Comparison of ENCODE assay signal across 10 mouse cellular contexts in the genomic region with DNA sequence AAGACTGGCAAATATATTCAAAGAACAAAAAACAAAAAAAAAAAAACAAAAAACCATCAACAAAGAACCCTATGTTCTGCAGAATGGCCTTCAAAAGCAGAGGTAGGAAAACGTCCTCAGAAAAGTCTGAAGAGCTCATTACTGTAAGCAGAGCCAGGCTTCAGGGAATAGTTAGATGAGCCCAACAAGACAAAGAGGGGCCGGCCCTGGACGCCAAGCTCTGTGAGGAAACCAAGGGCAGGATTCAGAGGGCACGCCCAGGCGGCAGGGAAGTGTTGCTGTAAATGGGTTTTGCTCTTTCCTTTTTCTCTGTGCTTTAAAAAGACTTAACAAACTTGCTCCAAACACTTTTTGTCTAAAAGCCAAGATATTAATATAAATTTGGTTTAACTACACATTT. TPM values are rescaled to one million over a fixed set of nuclear protein-coding genes. Genes with fewer than 3 reads are reported as not detected.
DNase-seq lines count a peak whose midpoint lies in the region; ATAC-seq lines count a peak whose summit lies in the region.
"Had no signal": no experiment of that assay in that cellular context is flagged by ENCODE, and none has a peak within 500 bp of the region (broad histone marks: within the 10 kb centered on the region; RNA-seq: fewer than 3 reads in every experiment).

No protein-coding gene starts in this region.

- H3K27ac ChIP-seq in neural tube, embryonic 13.5 days (replicated peaks) = peak overlapping the region; percentile 52; the same call in 1 of the 2 replicates
- H3K27ac ChIP-seq in neural tube, embryonic 15.5 days (replicated peaks) = no peak overlapping the region
- H3K27ac ChIP-seq in brown adipose tissue, adult 24 weeks (replicated peaks; ENCODE audit: low read depth, low read length) = peak overlapping the region; percentile 67

- 80% methylated on average over 5 of the region's 5 CpGs for WGBS in neural tube, embryonic 13.5 days
- WGBS in neural tube, embryonic 15.5 days = 80% methylated on average over 5 of the region's 5 CpGs

- no peaks in the 10 kb centered on the region for H3K27me3 ChIP-seq in neural tube, embryonic 13.5 days
- no peaks in the 10 kb centered on the region for H3K27me3 ChIP-seq in neural tube, embryonic 15.5 days (replicated peaks)

- H3K9me3 ChIP-seq in neural tube, embryonic 13.5 days = 0 out of 2 replicates have a peak, but pooled peaks cover 3% of the 10 kb centered on the region
- no peaks in the 10 kb centered on the region; the same call in 1 of the 2 replicates for H3K9me3 ChIP-seq in neural tube, embryonic 15.5 days (replicated peaks)

- H3K9ac ChIP-seq in neural tube, embryonic 13.5 days = no peak overlapping the region
- no peak overlapping the region for H3K9ac ChIP-seq in neural tube, embryonic 15.5 days (replicated peaks)
- H3K9ac ChIP-seq: lung, embryonic 14.5 days had no signal

- DNase-seq in heart, postnatal 36 days = peak; percentile 33 to 38
- DNase-seq in heart, postnatal 4 days = no peak
- DNase-seq in left cerebral cortex, postnatal 10 days (ENCODE audit: extremely low spot score in 1 of 2, low spot score in 2 of 2) = no peak
- DNase-seq: cerebellum, postnatal 14 days had no signal

- intact Hi-C loops in heart, postnatal 36 days (cut with DNase I) = loop anchor here (2.0 kb wide), 1 partner anchor 13 kb away; the partner anchor contains the start of gene Elf2
- intact Hi-C loops in left cerebral cortex, postnatal 10 days (cut with DNase I) = no loop called here

- peaks cover 19% of the 10 kb centered on the region for H3K36me3 ChIP-seq in neural tube, embryonic 13.5 days
- H3K36me3 ChIP-seq in neural tube, embryonic 15.5 days = peaks cover 4% of the 10 kb centered on the region; the same call in 1 of the 2 replicates

- H3K4me1 ChIP-seq in neural tube, embryonic 13.5 days (replicated peaks) = peaks cover under 1% of the 10 kb centered on the region; the same call in 1 of the 2 replicates
- H3K4me1 ChIP-seq in neural tube, embryonic 15.5 days = peaks cover under 1% of the 10 kb centered on the region
- peaks cover 15% of the 10 kb centered on the region for H3K4me1 ChIP-seq in brown adipose tissue, adult 24 weeks (ENCODE audit: control insufficient read depth, insufficient read depth, insufficient read length, low read length)

- H3K4me3 ChIP-seq in neural tube, embryonic 13.5 days = no peak overlapping the region
- no peak overlapping the region for H3K4me3 ChIP-seq in neural tube, embryonic 15.5 days (replicated peaks)
- H3K4me3 ChIP-seq in brown adipose tissue, adult 24 weeks (ENCODE audit: insufficient read depth, low read depth, low read length) = no peak overlapping the region

- ATAC-seq in neural tube, embryonic 13.5 days (ENCODE audit: low read depth) = no peak
- ATAC-seq in neural tube, embryonic 15.5 days (ENCODE audit: low FRiP score) = no peak
- ATAC-seq in megakaryocyte, adult 5-6 weeks (ENCODE audit: poor library complexity, severe bottlenecking) = peak; percentile 43; the same call in 1 of the 2 replicates
- no peak for ATAC-seq in CD4-positive, CD25-positive, alpha-beta regulatory T cell, adult 4 months

- no peak overlapping the region for H3K4me2 ChIP-seq in neural tube, embryonic 13.5 days
- no peak overlapping the region for H3K4me2 ChIP-seq in neural tube, embryonic 15.5 days
- H3K4me2 ChIP-seq: lung, embryonic 14.5 days had no signal

RNA-seq across cellular contexts. Expression of gene Elf2, which starts 12.6 kb away (rescaled TPM):
- 10 to 100 TPM; 53.8 to 62.2 TPM for total RNA-seq in heart, postnatal 36 days (2021)
- total RNA-seq in heart, postnatal 4 days (2021) = 10 to 100 TPM; 89.9 to 99.9 TPM
- polyA plus RNA-seq in neural tube, embryonic 13.5 days (2015; fragmentation: Nextera tagmentation; extraction: Ambion mirVana) = 39.1 and 46.4 TPM in 2 replicates
- polyA plus RNA-seq in neural tube, embryonic 15.5 days (2015; fragmentation: Nextera tagmentation; extraction: Ambion mirVana) = 30.0 and 42.4 TPM in 2 replicates
- 20.0 and 24.1 TPM in 2 replicates for polyA plus RNA-seq in brown adipose tissue, adult 24 weeks (2012; ENCODE audit: insufficient read depth, insufficient read length, missing spikeins)
- 37.0 and 39.6 TPM in 2 replicates for total RNA-seq in megakaryocyte, adult 5-6 weeks (2015)
- 98.4 and 102 TPM in 2 replicates for total RNA-seq in megakaryocyte, adult 5-6 weeks (2017)
- 10 to 100 TPM; 24.6 to 26.5 TPM for total RNA-seq in left cerebral cortex, postnatal 10 days (2021)
- polyA plus RNA-seq in CD4-positive, CD25-positive, alpha-beta regulatory T cell, adult 4 months (2017; shearing (Covaris generic)) = 10 to 100 TPM; 55.9 to 66.9 TPM

Comparison
In these comparisons a context has a peak if more than half of its experiments do, and no peak if none do; other contexts are left out.
1. DNase-seq: peak in heart, postnatal 36 days (2 of 2); none in heart, postnatal 4 days (single experiment) and left cerebral cortex, postnatal 10 days (0 of 2).